Mouse (Mus musculus) olfactory bulb, adult 2 months (tissue): ENCODE results near the gene Ptpa.
"Not testable (repeated sequence)": the region's sequence is repeated elsewhere in the genome, so short reads cannot be mapped to it uniquely, and the experiment has no call there.

Experiments used
- CTCF ChIP-seq: fragments of 200-500 bp; IDR thresholded peaks from 2 replicates; pipeline ENCODE4 v1.5.1; 2012; ENCODE audit warnings: low read depth, mild to moderate bottlenecking, low read length, moderate library complexity; ENCODE audit not compliant: insufficient read depth
- POLR2A ChIP-seq: fragments of 200-500 bp; IDR thresholded peaks from 2 replicates; pipeline ENCODE4 v1.6.1; 2012; ENCODE audit warnings: mild to moderate bottlenecking, low read depth, low read length, moderate library complexity; ENCODE audit not compliant: insufficient read depth

DNA sequence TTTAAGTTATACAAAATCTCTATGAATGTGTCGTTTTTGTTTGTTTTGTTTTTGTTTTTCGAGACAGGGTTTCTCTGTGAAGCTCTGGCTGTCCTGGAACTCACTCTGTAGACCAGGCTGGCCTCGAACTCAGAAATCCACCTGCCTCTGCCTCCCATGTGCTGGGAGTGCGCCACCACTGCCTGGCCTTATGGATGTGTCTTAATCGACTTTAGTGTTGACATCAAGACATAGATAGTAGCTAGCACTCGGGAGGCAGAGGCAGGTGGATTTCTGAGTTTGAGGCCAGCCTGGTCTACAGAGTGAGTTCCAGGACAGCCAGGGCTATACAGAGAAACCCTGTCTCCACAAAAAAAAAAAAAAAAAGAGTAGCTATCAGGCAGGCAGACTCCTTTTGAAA lies 1.3 kb downstream of the Ptpa start:
- TF ChIP-seq POLR2A, CTCF: not testable (repeated sequence)
